Mouse (Mus musculus): ENCODE data around the gene Tatdn2.

DNA sequence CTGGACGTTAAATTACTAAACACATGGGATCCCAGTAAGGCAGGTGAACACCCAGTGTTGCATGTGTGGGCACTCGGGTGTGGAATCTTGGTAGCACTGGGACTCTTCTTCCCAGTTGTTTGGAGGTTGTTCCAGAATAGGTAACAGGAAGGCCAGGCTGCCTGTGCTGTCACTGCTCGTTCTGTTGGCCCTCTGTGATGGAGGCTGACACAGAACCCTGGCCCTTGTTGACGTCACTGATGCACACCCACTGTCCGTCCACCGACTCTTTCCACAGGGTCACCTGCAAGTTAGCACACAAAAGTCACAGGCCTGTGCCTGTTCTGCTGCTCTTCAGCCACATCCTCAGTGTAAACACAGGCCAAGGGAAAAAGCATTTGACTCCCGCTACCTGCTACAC lies 31.3 kb downstream of the Tatdn2 start:
- TF ChIP-seq CTCF (conservative IDR thresholded peaks at IDR 0.05; ENCODE audit: low read length) (no peak), POU5F1 (IDR thresholded peaks at IDR 0.05; ENCODE audit: borderline replicate concordance, low read length) (no peak)
